Mouse (Mus musculus) layer of hippocampus, adult 9-10 months (tissue): ENCODE measurements around the gene Slc6a13.

ENCODE experiments used
- DNase-seq: peaks from one replicate; pipeline ENCODE4 v3.0.0; 2022; ENCODE audit warnings: low spot score

Gene Slc6a13

GRCm38 (mm10) chr6:121299954-121300353, at the start of gene Slc6a13:
Gene Slc6a13 (plus strand): TSS chr6:121300227.
- no peak for DNase-seq

DNA sequence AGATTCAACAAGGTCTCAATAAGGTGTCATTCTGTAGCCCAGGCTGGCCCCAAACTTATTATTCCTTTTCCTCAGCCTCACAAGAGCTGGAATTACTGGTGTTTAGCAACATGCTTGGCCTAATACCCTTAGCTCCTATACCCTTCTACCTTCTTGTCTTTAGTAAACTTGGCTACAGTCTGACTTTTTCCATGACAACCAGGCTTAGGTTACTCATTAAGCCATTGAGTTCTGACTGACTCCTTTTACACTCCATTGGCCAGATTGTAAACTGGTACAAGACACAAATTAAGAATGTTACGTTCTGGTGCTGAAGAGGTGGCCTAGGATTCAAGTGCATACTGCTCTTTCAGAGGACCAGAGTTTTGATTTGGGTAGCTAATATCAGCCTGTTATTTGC, 49.6 kb upstream of the Slc6a13 start:
- no peak for DNase-seq

DNA sequence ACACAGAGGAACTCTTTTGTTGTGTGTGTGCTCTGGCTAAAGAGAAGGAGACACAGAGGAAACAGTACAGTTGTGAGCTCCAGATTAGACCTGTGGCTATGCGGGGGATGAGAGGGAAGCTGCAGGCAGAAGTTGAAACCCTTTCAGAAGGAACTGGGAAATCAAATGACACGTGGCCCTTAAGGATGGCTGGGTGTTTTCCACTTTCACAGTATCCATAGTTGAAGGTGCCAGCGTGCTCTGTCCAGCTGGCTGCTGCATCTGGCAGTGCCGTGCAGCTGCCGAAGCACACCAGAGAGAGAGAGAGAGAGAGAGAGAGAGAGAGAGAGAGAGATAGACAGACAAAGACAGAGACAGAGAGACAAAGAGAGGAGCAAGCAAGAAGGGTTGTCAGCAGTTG, 48.8 kb upstream of the Slc6a13 start:
- no peak for DNase-seq

DNA sequence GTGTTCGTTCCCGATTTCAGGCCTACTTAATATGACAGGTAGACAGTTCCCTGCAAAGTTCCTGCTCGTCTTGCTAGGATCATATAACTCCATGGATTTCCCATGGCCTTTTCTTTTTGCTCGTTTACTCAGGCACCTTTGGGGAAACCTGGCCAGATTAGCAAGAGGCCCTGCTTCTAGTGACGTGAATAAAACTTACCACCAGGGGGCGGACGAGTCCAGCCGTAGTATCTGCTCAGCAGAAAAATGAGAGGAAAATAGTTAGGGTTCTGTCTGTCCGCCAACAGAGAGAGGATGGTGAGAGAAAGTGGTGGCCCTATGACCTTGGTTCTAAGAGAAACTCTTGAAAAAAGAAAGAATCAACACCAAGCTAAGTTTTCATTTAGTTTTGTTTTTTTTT, 39.5 kb upstream of the Slc6a13 start:
- peak; percentile 56 for DNase-seq

- no peak for DNase-seq
These were observed 38.8 kb upstream of the Slc6a13 start for GRCm38 (mm10) chr6:121261233-121261632.

DNA sequence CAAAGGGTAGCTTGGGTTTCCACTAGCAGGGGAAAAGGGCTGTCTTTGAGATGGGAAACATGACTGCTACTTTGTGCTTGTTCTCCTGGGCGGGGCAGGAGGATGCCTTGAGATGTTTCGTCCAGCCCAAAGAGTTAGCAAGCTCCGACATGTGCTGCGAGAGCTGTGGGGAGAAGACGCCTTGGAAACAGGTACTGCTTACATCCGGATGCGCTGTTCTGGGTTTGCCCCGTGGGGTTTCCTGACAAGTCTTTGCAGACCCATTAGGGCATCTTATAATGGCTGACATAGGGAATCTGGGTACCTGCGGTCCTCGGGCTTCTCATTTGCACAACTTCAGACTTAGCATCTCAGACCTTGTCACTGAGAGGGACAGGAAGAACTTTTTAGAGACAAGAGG, 38.0 kb upstream of the Slc6a13 start:
- DNase-seq = no peak

DNA sequence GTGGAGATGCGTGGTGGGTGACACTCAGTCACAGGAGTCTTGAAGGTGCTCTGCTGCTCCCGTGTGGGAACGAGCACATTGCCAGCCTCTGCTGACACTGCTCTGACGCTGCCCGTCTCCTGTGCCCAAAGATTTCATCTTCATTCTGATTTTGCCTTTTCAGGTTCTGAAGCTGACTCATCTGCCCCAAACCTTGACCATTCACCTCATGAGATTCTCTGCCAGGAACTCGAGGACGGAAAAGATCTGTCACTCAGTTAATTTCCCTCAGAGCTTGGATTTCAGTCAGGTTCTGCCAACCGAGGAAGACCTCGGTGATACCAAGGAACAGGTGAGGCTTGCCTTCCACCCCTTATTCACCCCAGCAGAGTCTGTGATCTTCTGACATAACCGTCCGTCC, 37.5 kb upstream of the Slc6a13 start:
- DNase-seq = no peak

DNA sequence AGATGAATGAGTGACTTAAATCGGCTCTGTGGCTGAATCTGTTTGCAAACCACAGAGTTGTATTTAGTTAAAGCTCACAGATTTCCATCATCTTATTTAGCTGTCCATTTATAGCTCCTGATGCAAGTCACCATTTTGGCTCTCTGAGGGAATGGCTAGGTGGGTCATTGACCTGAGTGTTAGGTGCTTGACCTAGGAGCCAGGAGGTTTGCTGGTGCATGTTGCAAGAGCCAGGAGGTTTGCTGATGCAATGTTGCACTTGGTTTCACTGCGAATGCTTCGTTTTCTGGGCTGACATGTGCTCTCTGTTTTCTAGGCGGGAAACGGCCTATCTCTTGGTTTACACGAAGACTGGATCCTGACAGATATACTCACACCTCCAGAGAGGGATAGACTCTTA, 29.9 kb upstream of the Slc6a13 start:
- no peak for DNase-seq

- DNase-seq = no peak
These were observed 28.3 kb upstream of the Slc6a13 start for GRCm38 (mm10) chr6:121271707-121272074.

DNA sequence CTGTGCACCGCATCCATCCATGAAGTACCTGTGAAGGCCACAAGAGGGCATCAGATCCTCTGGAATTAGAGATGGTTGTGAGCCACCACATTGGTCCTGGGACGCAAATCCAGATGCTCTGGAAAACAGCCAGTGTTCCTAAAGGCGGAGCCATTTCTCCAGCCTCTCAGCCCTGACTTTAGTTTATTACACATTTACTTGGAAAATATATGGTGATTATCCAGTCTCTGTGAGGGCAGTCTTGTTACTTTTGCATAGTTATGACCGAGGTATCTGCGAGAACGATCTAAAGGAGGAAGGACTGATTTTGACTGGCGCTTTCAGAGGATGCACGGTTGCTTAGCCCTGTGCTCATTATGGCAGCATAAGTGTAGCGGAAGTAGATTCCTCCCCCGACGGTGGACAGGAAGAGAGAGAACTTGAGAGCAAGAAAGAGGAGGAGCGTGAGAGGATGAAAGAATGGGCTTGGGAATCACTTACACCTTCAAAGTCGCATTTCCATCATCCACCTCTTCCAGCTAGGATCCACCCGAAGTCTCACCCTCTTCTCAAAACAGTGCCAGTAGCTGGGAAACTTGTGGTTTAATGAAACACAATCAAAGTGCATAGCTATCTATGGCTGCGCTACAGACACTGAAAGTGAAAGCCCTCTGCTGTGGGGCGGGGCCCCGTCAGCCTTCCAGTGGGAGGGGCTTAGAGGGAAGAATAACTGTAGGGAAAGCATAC, 27.8 kb upstream of the Slc6a13 start:
- DNase-seq = peak; percentile 92

DNA sequence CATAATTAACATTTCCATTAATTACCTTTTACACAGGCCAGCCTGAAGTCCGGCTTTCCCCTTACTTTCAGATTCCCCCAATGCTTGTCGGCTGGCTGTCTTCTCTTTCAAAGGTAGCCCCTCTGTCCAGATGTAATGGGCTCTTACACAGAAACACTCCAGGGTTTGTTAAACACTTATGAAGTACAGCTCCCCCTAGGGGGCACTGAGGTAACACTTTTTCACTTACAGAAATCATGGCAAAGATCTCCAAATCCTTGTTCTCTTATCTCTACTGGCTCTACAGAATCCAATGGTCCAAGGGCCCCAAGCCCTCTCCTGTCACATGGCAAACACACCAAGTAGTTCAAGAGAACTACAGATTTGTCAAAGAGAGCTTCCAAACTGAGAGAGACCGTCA, 25.7 kb upstream of the Slc6a13 start:
- peak; percentile 17 for DNase-seq

GRCm38 (mm10) chr6:121284132-121284531, 15.9 kb upstream of the Slc6a13 start:
- no peak for DNase-seq

DNA sequence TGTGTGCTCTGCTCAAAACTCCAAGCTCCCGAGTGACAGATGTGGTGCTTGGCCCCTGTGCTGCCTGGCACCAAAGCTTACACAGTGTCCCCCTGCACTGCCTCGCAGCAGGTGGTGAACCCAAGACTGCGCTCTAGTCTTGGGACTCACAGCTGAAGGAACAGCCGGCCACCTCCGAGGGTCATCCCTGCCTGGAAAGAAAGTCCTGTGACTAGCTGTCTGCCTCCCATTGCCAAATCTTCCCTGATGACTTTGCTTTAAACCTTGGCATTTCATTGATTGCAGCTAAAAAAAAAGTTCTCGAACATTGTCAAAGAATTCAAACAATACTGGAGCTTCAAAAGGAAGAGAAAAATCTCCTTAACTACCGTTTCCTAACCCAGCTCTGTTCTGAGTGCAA, 710 bp upstream of the Slc6a13 start:
- DNase-seq = no peak

GRCm38 (mm10) chr6:121300504-121300903, 477 bp downstream of the Slc6a13 start:
- no peak for DNase-seq

GRCm38 (mm10) chr6:121303466-121304220, 3.6 kb downstream of the Slc6a13 start:
- DNase-seq = no peak

- no peak for DNase-seq
These were observed 4.6 kb downstream of the Slc6a13 start for GRCm38 (mm10) chr6:121304630-121305029.

DNA sequence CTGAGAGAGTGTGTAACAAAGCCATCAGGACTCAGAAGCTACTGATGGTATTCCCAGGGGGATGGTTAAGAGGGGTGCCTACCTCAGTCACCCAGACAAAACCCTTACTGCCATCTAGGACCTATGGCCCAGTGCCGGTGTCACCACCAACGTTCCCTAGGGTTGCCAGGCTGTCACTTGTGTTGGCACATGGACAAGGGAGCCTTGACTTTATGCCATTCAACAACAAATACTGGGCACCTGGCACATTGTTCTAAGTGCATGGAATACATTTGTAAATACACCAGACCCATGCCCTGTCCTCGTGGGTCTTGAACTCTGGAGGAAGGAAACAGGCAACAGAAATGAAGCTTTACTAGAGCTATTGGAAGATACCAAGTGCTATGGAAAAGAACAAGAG, 5.5 kb downstream of the Slc6a13 start:
- no peak for DNase-seq

DNA sequence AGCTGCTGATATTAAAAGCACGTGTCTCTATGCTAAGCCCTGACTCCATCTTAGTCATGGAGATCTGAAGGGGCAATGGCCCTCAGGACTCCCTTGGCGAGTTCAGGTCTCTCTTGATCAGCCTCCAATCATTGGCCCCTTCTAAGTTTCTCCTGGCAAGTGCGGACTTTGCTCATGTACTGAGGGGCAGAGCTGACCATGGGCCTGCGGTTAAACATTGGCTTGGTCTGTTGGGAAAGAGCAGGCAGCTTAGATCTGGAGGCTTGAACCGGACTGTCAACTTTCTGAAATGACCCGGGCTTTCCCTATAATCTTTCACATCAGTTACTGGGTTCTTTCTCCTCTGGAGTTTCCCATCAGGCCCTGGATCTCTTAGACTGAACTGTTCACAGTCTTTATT, 11.0 kb downstream of the Slc6a13 start:
- DNase-seq = no peak

GRCm38 (mm10) chr6:121319099-121319498, 19.1 kb downstream of the Slc6a13 start:
- no peak for DNase-seq

- DNase-seq = no peak
These were observed 22.5 kb downstream of the Slc6a13 start for GRCm38 (mm10) chr6:121322381-121323110.

- no peak for DNase-seq
These were observed 25.3 kb downstream of the Slc6a13 start for GRCm38 (mm10) chr6:121325298-121325697.

DNA sequence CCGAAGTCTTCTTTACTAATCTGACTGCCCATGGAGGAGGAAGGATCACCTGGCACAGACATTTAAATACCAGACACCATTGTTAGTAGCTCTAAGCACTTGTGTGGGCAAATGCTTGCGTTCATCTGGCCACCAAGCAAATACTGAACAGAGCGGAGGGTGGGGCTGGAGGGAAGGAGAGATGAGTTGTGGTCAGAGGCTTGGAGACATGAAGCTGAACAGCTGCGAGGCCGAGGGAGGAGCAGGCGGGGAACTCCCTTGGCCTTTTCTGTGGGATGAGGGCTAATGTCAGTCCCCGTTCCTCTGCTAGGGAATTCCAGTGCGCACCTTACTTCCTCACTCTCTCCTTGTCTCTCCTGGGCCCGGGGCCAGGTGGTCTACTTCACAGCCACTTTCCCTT, 25.7 kb downstream of the Slc6a13 start:
- DNase-seq = no peak

DNA sequence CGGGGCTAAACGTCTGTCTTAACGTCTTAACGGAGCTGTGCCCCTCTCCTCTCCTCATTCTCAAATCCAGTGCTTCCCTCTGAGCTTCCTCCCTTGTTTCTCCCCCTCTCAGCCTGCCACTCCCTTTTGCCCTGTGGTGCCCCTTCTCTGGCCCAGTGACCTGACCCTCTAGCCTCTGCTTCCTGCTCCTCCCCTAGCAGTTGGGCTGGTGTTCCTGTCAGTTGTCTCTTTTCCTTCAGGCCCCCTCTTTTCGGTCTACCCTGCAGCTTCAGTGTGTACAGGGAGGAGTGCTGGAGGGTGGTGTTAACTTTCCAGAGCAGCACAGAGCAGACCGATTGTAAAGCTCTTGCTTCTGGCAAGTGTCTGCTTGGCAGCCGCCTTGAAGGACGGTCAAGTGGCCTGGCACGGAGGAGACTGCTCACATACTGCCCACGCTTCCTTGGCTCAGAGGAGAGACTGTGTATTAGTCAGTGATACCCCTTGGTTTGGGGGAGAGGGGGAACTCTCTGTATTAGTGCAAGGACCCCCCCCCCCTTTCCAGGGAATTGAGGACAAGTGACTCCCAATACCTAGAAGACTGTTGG, 26.6 kb downstream of the Slc6a13 start:
- no peak for DNase-seq
